Mouse (Mus musculus) stomach, postnatal 0 days (tissue): ENCODE data around the gene 9930104L06Rik.

Experiments
- CTCF ChIP-seq: IDR thresholded peaks from 2 replicates; pipeline ENCODE4 v1.5.1; 2016; ENCODE audit warnings: antibody characterized with exemption, low read depth, mild to moderate bottlenecking, moderate library complexity
- EP300 ChIP-seq: optimal IDR thresholded peaks from 2 replicates; pipeline ENCODE3; 2016; ENCODE audit warnings: antibody characterized with exemption

DNA sequence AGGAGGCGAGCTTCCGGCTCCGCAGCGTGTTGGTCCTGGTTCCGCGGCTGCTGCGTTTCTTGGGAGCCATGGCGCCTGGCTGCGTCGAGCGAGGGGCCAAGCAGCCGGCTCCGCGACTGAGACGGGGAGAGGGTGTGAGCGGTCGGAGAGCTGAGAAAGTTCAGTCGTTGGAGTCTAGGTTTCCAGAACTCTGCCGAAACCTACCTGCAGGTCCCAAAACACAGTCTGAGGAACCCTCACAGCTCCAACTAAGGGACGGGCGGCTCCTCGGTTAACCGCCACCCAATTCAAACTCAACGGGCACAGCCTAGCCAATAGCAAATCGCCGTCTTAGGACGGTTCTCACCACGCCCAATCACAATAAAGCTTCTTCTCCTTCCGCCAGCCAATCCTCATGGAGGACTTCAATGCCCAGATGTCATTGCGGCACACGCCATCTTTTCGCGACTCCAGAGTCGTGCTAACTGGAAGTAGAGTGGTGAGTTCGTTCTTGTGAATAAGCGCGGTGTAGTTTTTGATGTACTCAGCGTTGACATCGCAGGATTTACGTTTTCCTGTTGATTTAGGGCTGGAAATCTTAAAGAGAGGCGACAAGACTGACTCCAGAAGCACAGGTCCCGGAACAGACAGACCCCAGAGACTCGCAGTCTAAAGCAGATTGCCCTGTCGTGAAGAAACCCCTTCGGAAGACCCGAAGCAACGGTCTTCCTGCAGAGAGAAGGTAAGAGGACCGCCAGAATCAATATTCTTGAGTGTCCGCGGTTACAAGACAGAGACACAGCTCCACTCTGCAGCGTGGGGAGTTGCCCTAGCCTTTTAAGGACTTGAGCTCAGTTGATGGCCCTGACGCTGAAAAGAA is at the start of gene 9930104L06Rik:
- TF ChIP-seq CTCF (no peak), EP300 (peak; percentile 62)
